Mouse (Mus musculus): ENCODE data around the gene Taco1. TPM values are rescaled to one million over a fixed set of nuclear protein-coding genes. Genes with fewer than 3 reads are reported as not detected.
A peak's percentile ranks its signal among the peaks of the same experiment; 100 is the strongest.
"Not testable (repeated sequence)": the region's sequence is repeated elsewhere in the genome, so short reads cannot be mapped to it uniquely, and the experiment has no call there.

The Taco1 gene
- polyA plus RNA-seq, 1 experiment from 2014 or later: 5.7 TPM

GRCm38 (mm10) chr11:106055341-106055740 is 10.5 kb upstream of the Taco1 start:
- H3K9me3 ChIP-seq (replicated peaks; ENCODE audit: control insufficient read depth, low read length): no peaks in the 10 kb centered on the region
- H3K36me3 ChIP-seq (ENCODE audit: control insufficient read depth, insufficient read depth, low read length): peaks cover 98% of the 10 kb centered on the region
- no peaks in the 10 kb centered on the region for H3K4me1 ChIP-seq (ENCODE audit: control insufficient read depth, insufficient read depth, low read length)
- H3K4me2 ChIP-seq (ENCODE audit: low read length): no peak overlapping the region
- no peaks in the 10 kb centered on the region for H3K27me3 ChIP-seq (replicated peaks; ENCODE audit: control insufficient read depth, insufficient read depth, low read length)
- H3K4me3 ChIP-seq (ENCODE audit: low read depth, low read length): no peak overlapping the region
- ATAC-seq (no peak), DNase-seq (ENCODE audit: low spot score) (no peak)
- 93% methylated on average over 6 of the region's 6 CpGs for WGBS
- no peak overlapping the region for H3K9ac ChIP-seq (ENCODE audit: low read length)
- no peak overlapping the region for H3K27ac ChIP-seq (ENCODE audit: low read depth, low read length)

GRCm38 (mm10) chr11:106056819-106057491 is 8.9 kb upstream of the Taco1 start:
- no peaks in the 10 kb centered on the region for H3K4me1 ChIP-seq (ENCODE audit: control insufficient read depth, insufficient read depth, low read length)
- peaks cover 82% of the 10 kb centered on the region for H3K36me3 ChIP-seq (ENCODE audit: control insufficient read depth, insufficient read depth, low read length)
- H3K27ac ChIP-seq (ENCODE audit: low read depth, low read length): no peak overlapping the region
- H3K4me3 ChIP-seq (ENCODE audit: low read depth, low read length): no peak overlapping the region
- DNase-seq (ENCODE audit: low spot score) (no peak), ATAC-seq (no peak)
- no peaks in the 10 kb centered on the region for H3K27me3 ChIP-seq (replicated peaks; ENCODE audit: control insufficient read depth, insufficient read depth, low read length)
- H3K4me2 ChIP-seq (ENCODE audit: low read length): no peak overlapping the region
- no peak overlapping the region for H3K9ac ChIP-seq (ENCODE audit: low read length)
- H3K9me3 ChIP-seq (replicated peaks; ENCODE audit: control insufficient read depth, low read length): no peaks in the 10 kb centered on the region
- 90% methylated on average over 8 of the region's 8 CpGs for WGBS

- ATAC-seq (no peak), DNase-seq (ENCODE audit: low spot score) (no peak)
- no peaks in the 10 kb centered on the region for H3K4me1 ChIP-seq (ENCODE audit: control insufficient read depth, insufficient read depth, low read length)
- no peaks in the 10 kb centered on the region for H3K27me3 ChIP-seq (replicated peaks; ENCODE audit: control insufficient read depth, insufficient read depth, low read length)
- no peaks in the 10 kb centered on the region for H3K9me3 ChIP-seq (replicated peaks; ENCODE audit: control insufficient read depth, low read length)
- no peak overlapping the region for H3K9ac ChIP-seq (ENCODE audit: low read length)
- 71% methylated on average over 8 of the region's 8 CpGs for WGBS
- no peak overlapping the region for H3K4me2 ChIP-seq (ENCODE audit: low read length)
- no peak overlapping the region for H3K27ac ChIP-seq (ENCODE audit: low read depth, low read length)
- no peak overlapping the region for H3K4me3 ChIP-seq (ENCODE audit: low read depth, low read length)
- H3K36me3 ChIP-seq (ENCODE audit: control insufficient read depth, insufficient read depth, low read length): peaks cover 71% of the 10 kb centered on the region
Measured at GRCm38 (mm10) chr11:106058020-106058419, 7.8 kb upstream of the Taco1 start.

DNA sequence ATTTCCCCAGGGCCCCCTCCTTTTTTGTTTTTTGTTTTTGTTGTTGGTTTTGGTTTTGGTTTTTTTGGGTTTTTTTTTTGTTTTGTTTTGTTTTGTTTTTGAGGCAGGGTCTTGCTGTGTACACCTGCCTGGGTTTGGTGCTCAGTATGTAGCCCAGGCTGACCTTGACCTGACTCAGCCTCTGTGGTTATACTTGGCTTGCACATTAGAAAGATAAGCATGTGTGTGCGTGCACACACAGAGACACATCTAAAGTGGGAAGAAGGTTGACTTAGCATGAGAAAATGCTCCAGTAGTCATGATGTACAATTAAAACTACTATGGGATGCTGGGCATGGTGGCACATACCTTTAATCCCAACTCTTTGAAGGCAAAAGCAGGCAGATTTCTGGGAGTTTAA is 5.3 kb upstream of the Taco1 start:
- Histone ChIP-seq H3K9me3 (replicated peaks; ENCODE audit: control insufficient read depth, low read length) (no peaks in the 10 kb centered on the region), H3K4me1 (ENCODE audit: control insufficient read depth, insufficient read depth, low read length) (no peaks in the 10 kb centered on the region), H3K27ac (ENCODE audit: low read depth, low read length) (no peak overlapping the region), H3K9ac (ENCODE audit: low read length) (no peak overlapping the region), H3K36me3 (ENCODE audit: control insufficient read depth, insufficient read depth, low read length) (peaks cover 46% of the 10 kb centered on the region), H3K27me3 (replicated peaks; ENCODE audit: control insufficient read depth, insufficient read depth, low read length) (no peaks in the 10 kb centered on the region), H3K4me2 (ENCODE audit: low read length) (no peak overlapping the region), H3K4me3 (ENCODE audit: low read depth, low read length) (no peak overlapping the region)
- WGBS: 97% methylated on average over 1 of the region's 1 CpGs
- no peak for ATAC-seq
- DNase-seq (ENCODE audit: low spot score): no peak

DNA sequence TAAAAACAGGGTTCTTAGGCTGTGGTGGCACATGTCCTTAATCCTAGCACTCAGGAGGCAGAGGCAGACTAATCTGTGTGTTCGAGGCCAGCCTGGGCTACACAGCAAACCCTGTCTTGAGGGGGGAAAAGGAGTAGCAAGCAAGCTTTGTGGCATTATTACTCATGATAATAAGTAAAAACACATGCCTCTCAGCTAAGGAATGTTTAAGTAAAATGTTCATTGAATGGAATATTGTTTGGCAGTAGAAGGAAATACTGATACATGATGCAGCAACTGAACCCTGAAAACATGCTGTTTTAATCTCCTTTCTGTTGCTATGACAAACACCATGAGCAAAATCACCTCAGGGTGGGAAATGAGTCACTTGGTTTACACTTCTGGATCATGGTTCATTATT is 4.5 kb upstream of the Taco1 start:
- Histone ChIP-seq H3K9ac (ENCODE audit: low read length) (no peak overlapping the region), H3K27me3 (replicated peaks; ENCODE audit: control insufficient read depth, insufficient read depth, low read length) (no peaks in the 10 kb centered on the region), H3K36me3 (ENCODE audit: control insufficient read depth, insufficient read depth, low read length) (peaks cover 38% of the 10 kb centered on the region), H3K4me2 (ENCODE audit: low read length) (no peak overlapping the region), H3K4me1 (ENCODE audit: control insufficient read depth, insufficient read depth, low read length) (no peaks in the 10 kb centered on the region), H3K4me3 (ENCODE audit: low read depth, low read length) (no peak overlapping the region), H3K9me3 (replicated peaks; ENCODE audit: control insufficient read depth, low read length) (no peaks in the 10 kb centered on the region), H3K27ac (ENCODE audit: low read depth, low read length) (no peak overlapping the region)
- DNase-seq (ENCODE audit: low spot score): no peak
- no peak for ATAC-seq
- 88% methylated on average over 1 of the region's 1 CpGs for WGBS

GRCm38 (mm10) chr11:106063756-106064155 is 2.1 kb upstream of the Taco1 start:
- Histone ChIP-seq H3K4me1 (ENCODE audit: control insufficient read depth, insufficient read depth, low read length) (0 out of 2 replicates have a peak, but pooled peaks cover 3% of the 10 kb centered on the region), H3K9me3 (replicated peaks; ENCODE audit: control insufficient read depth, low read length) (no peaks in the 10 kb centered on the region), H3K27me3 (replicated peaks; ENCODE audit: control insufficient read depth, insufficient read depth, low read length) (no peaks in the 10 kb centered on the region), H3K4me2 (ENCODE audit: low read length) (no peak overlapping the region), H3K9ac (ENCODE audit: low read length) (no peak overlapping the region), H3K4me3 (ENCODE audit: low read depth, low read length) (no peak overlapping the region), H3K27ac (ENCODE audit: low read depth, low read length) (no peak overlapping the region), H3K36me3 (ENCODE audit: control insufficient read depth, insufficient read depth, low read length) (peaks cover 14% of the 10 kb centered on the region)
- 72% methylated on average over 5 of the region's 5 CpGs for WGBS
- DNase-seq (ENCODE audit: low spot score) (no peak), ATAC-seq (no peak)

GRCm38 (mm10) chr11:106065073-106065922 is 563 bp upstream of the Taco1 start:
- no peaks in the 10 kb centered on the region for H3K27me3 ChIP-seq (replicated peaks; ENCODE audit: control insufficient read depth, insufficient read depth, low read length)
- H3K9ac ChIP-seq (ENCODE audit: low read length): peak overlapping the region; percentile 90
- ATAC-seq (no peak), DNase-seq (ENCODE audit: low spot score) (no peak)
- H3K4me3 ChIP-seq (ENCODE audit: low read depth, low read length): peak overlapping the region; percentile 80
- no peaks in the 10 kb centered on the region for H3K36me3 ChIP-seq (ENCODE audit: control insufficient read depth, insufficient read depth, low read length)
- H3K4me2 ChIP-seq (ENCODE audit: low read length): peak overlapping the region; percentile 95
- no peaks in the 10 kb centered on the region for H3K9me3 ChIP-seq (replicated peaks; ENCODE audit: control insufficient read depth, low read length)
- H3K4me1 ChIP-seq (ENCODE audit: control insufficient read depth, insufficient read depth, low read length): 0 out of 2 replicates have a peak, but pooled peaks cover 3% of the 10 kb centered on the region
- no peak overlapping the region; the same call in 1 of the 2 replicates for H3K27ac ChIP-seq (ENCODE audit: low read depth, low read length)
- WGBS: 44% methylated on average over 18 of the region's 18 CpGs

GRCm38 (mm10) chr11:106066616-106067015 is 755 bp downstream of the Taco1 start:
- peak overlapping the region; percentile 80 for H3K4me3 ChIP-seq (ENCODE audit: low read depth, low read length)
- not testable (repeated sequence) for H3K27me3 ChIP-seq (replicated peaks; ENCODE audit: control insufficient read depth, insufficient read depth, low read length); ATAC-seq; H3K36me3 ChIP-seq (ENCODE audit: control insufficient read depth, insufficient read depth, low read length); H3K27ac ChIP-seq (ENCODE audit: low read depth, low read length); H3K9me3 ChIP-seq (replicated peaks; ENCODE audit: control insufficient read depth, low read length); H3K4me1 ChIP-seq (ENCODE audit: control insufficient read depth, insufficient read depth, low read length)
- WGBS: 20% methylated on average over 23 of the region's 23 CpGs
- peak overlapping the region; percentile 90 for H3K9ac ChIP-seq (ENCODE audit: low read length)
- H3K4me2 ChIP-seq (ENCODE audit: low read length): peak overlapping the region; percentile 95
- peak; percentile 71 for DNase-seq (ENCODE audit: low spot score)

- WGBS: 83% methylated on average over 3 of the region's 3 CpGs
- H3K27ac ChIP-seq (ENCODE audit: low read depth, low read length): no peak overlapping the region
- H3K36me3 ChIP-seq (ENCODE audit: control insufficient read depth, insufficient read depth, low read length): peaks cover 21% of the 10 kb centered on the region
- ATAC-seq: no peak
- H3K9me3 ChIP-seq (replicated peaks; ENCODE audit: control insufficient read depth, low read length): no peaks in the 10 kb centered on the region
- no peak overlapping the region for H3K9ac ChIP-seq (ENCODE audit: low read length)
- H3K4me2 ChIP-seq (ENCODE audit: low read length): no peak overlapping the region
- DNase-seq (ENCODE audit: low spot score): no peak
- H3K4me1 ChIP-seq (ENCODE audit: control insufficient read depth, insufficient read depth, low read length): no peaks in the 10 kb centered on the region
- H3K27me3 ChIP-seq (replicated peaks; ENCODE audit: control insufficient read depth, insufficient read depth, low read length): no peaks in the 10 kb centered on the region
- no peak overlapping the region for H3K4me3 ChIP-seq (ENCODE audit: low read depth, low read length)
Measured at GRCm38 (mm10) chr11:106073774-106074173, 7.9 kb downstream of the Taco1 start.

Measured in forebrain, embryonic 14.5 days (tissue).